Mouse (Mus musculus) lung, postnatal 0 days (tissue): ENCODE data around the gene Slc25a29. TPM values are rescaled to one million over a fixed set of nuclear protein-coding genes. Genes with fewer than 3 reads are reported as not detected.

Experiments used
- ATAC-seq: fragments of 200-750 bp; cut with Nextera tagmentation; 2 replicates; pipeline ENCODE4 v1.8.0; 2017; ENCODE audit warnings: moderate library complexity
- DNase-seq: peaks from one replicate; pipeline ENCODE4 v3.0.0-alpha.2; 2016; ENCODE audit warnings: low spot score
- H3K27ac ChIP-seq: fragments of 300-500 bp; sonication (generic); 2 replicates; pipeline ENCODE4 v1.5.1; 2014; ENCODE audit warnings: antibody characterized with exemption, mild to moderate bottlenecking, low read length, mixed read lengths
- H3K27me3 ChIP-seq: fragments of 300-500 bp; sonication (generic); replicated peaks from 2 replicates; pipeline ENCODE4 v1.6.1; 2014; ENCODE audit warnings: low read length, mixed read lengths; ENCODE audit not compliant: insufficient read depth
- H3K36me3 ChIP-seq: fragments of 300-500 bp; sonication (generic); 2 replicates; pipeline ENCODE4 v1.6.1; 2014; ENCODE audit warnings: low read length, mixed read lengths; ENCODE audit not compliant: insufficient read depth
- H3K4me1 ChIP-seq: fragments of 300-500 bp; sonication (generic); 2 replicates; pipeline ENCODE4 v1.6.1; 2014; ENCODE audit warnings: antibody characterized with exemption, low read depth, low read length, mixed read lengths; ENCODE audit not compliant: insufficient read depth
- H3K4me2 ChIP-seq: fragments of 300-500 bp; sonication (generic); replicated peaks from 2 replicates; pipeline ENCODE4 v1.6.1; 2014; ENCODE audit warnings: low read depth, mild to moderate bottlenecking, low read length, moderate library complexity, mixed read lengths
- H3K4me3 ChIP-seq: fragments of 300-500 bp; sonication (generic); 2 replicates; pipeline ENCODE4 v1.5.1; 2014; ENCODE audit warnings: low read depth, low read length
- H3K9ac ChIP-seq: fragments of 300-500 bp; sonication (generic); replicated peaks from 2 replicates; pipeline ENCODE4 v1.6.1; 2014; ENCODE audit warnings: low read depth, mild to moderate bottlenecking
- H3K9me3 ChIP-seq: fragments of 300-500 bp; sonication (generic); 2 replicates; pipeline ENCODE4 v1.6.1; 2016; ENCODE audit warnings: low read length, mixed read lengths
- CTCF ChIP-seq: IDR thresholded peaks from 2 replicates; pipeline ENCODE4 v1.5.1; 2016; ENCODE audit warnings: antibody characterized with exemption, mild to moderate bottlenecking
- EP300 ChIP-seq: IDR thresholded peaks from 2 replicates; pipeline ENCODE4 v1.6.1; 2016; ENCODE audit warnings: antibody characterized with exemption, mild to moderate bottlenecking, control low read depth
- WGBS: fragments of 180-500 bp; shearing (Covaris S2); extraction: QIAGEN DNeasy Blood & Tissue Kit; methylation state at CpG from one replicate; pipeline ENCODE4 v1.1.7; 2014; 5-methylcytosine and 5-hydroxymethylcytosine counted together
- polyA plus RNA-seq: library from polyadenylated mRNA; unstranded; fragments of >200 nt; fragmentation: Nextera tagmentation; extraction: Ambion mirVana; gene quantifications from 2 replicates; pipeline ENCODE4 v1.2.1, GENCODE M21; 2015

Slc25a29 gene
- polyA plus RNA-seq, 1 experiment from 2014 or later: 19.7 TPM

- DNase-seq (peak; percentile 94), ATAC-seq (peak; percentile 95)
- Histone ChIP-seq H3K9me3 (no peaks in the 10 kb centered on the region), H3K4me2 (no peak overlapping the region), H3K4me1 (peaks cover 22% of the 10 kb centered on the region; the same call in 1 of the 2 replicates), H3K4me3 (no peak overlapping the region), H3K9ac (no peak overlapping the region), H3K36me3 (no peaks in the 10 kb centered on the region), H3K27me3 (no peaks in the 10 kb centered on the region), H3K27ac (peak overlapping the region; percentile 81)
- WGBS: 42% methylated on average over 6 of the region's 6 CpGs
- peak; percentile 89 for TF ChIP-seq EP300
- TF ChIP-seq CTCF: no peak
These were observed 5.5 kb upstream of the Slc25a29 start for GRCm38 (mm10) chr12:108841181-108841580.

GRCm38 (mm10) chr12:108836722-108837121 is 1.0 kb upstream of the Slc25a29 start:
- WGBS: 19% methylated on average over 7 of the region's 7 CpGs

GRCm38 (mm10) chr12:108835208-108835839 is 359 bp downstream of the Slc25a29 start:
- Histone ChIP-seq H3K9ac (peak overlapping the region; percentile 53), H3K4me2 (peak overlapping the region; percentile 93), H3K9me3 (no peaks in the 10 kb centered on the region), H3K4me3 (peak overlapping the region; percentile 50), H3K27ac (peak overlapping the region; percentile 60), H3K27me3 (no peaks in the 10 kb centered on the region), H3K36me3 (no peaks in the 10 kb centered on the region), H3K4me1 (peaks cover 45% of the 10 kb centered on the region)
- no peak for TF ChIP-seq EP300
- TF ChIP-seq CTCF: no peak
- 2% methylated on average over 50 of the region's 51 CpGs for WGBS
- DNase-seq (peak; percentile 36), ATAC-seq (no peak; the same call in 1 of the 2 replicates)

More at GRCm38 (mm10) chr12:108836722-108837121, 1.0 kb upstream of the Slc25a29 start:
- Histone ChIP-seq H3K36me3 (no peaks in the 10 kb centered on the region), H3K4me2 (peak overlapping the region; percentile 93), H3K4me1 (peaks cover 39% of the 10 kb centered on the region), H3K27me3 (no peaks in the 10 kb centered on the region), H3K9me3 (no peaks in the 10 kb centered on the region), H3K9ac (peak overlapping the region; percentile 57), H3K27ac (peak overlapping the region; percentile 93), H3K4me3 (peak overlapping the region; percentile 50)
- TF ChIP-seq CTCF (no peak), EP300 (no peak)
- DNase-seq (no peak), ATAC-seq (no peak)

- Histone ChIP-seq H3K27me3 (no peaks in the 10 kb centered on the region), H3K4me2 (peak overlapping the region; percentile 93), H3K4me1 (peaks cover 46% of the 10 kb centered on the region), H3K36me3 (no peaks in the 10 kb centered on the region), H3K27ac (0 out of 2 replicates have a peak overlapping the region, but pooled peaks have one; percentile 60), H3K9ac (peak overlapping the region; percentile 53), H3K9me3 (no peaks in the 10 kb centered on the region), H3K4me3 (peak overlapping the region; percentile 50)
- TF ChIP-seq CTCF (no peak), EP300 (no peak)
- ATAC-seq (no peak), DNase-seq (peak; percentile 46)
- WGBS: 25% methylated on average over 5 of the region's 5 CpGs
These were observed 897 bp downstream of the Slc25a29 start for GRCm38 (mm10) chr12:108834786-108835185.

GRCm38 (mm10) chr12:108834337-108834736 is 1.3 kb downstream of the Slc25a29 start:
- Histone ChIP-seq H3K36me3 (no peaks in the 10 kb centered on the region), H3K4me2 (peak overlapping the region; percentile 93), H3K4me1 (peaks cover 50% of the 10 kb centered on the region), H3K4me3 (peak overlapping the region; percentile 50), H3K9ac (peak overlapping the region; percentile 53; the same call in 1 of the 2 replicates), H3K9me3 (no peaks in the 10 kb centered on the region), H3K27ac (no peak overlapping the region), H3K27me3 (no peaks in the 10 kb centered on the region)
- DNase-seq (no peak), ATAC-seq (no peak)
- no peak for TF ChIP-seq CTCF
- TF ChIP-seq EP300: no peak
- 73% methylated on average over 3 of the region's 3 CpGs for WGBS

GRCm38 (mm10) chr12:108833408-108833807 is 2.3 kb downstream of the Slc25a29 start:
- Histone ChIP-seq H3K9me3 (no peaks in the 10 kb centered on the region), H3K27ac (no peak overlapping the region), H3K4me3 (no peak overlapping the region), H3K4me2 (no peak overlapping the region), H3K4me1 (peaks cover 49% of the 10 kb centered on the region), H3K27me3 (no peaks in the 10 kb centered on the region), H3K9ac (no peak overlapping the region), H3K36me3 (no peaks in the 10 kb centered on the region)
- WGBS: 81% methylated on average over 3 of the region's 3 CpGs
- no peak for TF ChIP-seq EP300
- TF ChIP-seq CTCF: no peak
- ATAC-seq: no peak
- no peak for DNase-seq
